Mouse (Mus musculus) MEL-GATA-1-ER (cell line): ENCODE measurements around the gene Dmc1.

Experiments used
- DNase-seq: peaks from one replicate; pipeline ENCODE4 v3.0.0-alpha.2; 2012; ENCODE audit warnings: low read depth; ENCODE audit errors: extremely low read depth

The Dmc1 gene

DNA sequence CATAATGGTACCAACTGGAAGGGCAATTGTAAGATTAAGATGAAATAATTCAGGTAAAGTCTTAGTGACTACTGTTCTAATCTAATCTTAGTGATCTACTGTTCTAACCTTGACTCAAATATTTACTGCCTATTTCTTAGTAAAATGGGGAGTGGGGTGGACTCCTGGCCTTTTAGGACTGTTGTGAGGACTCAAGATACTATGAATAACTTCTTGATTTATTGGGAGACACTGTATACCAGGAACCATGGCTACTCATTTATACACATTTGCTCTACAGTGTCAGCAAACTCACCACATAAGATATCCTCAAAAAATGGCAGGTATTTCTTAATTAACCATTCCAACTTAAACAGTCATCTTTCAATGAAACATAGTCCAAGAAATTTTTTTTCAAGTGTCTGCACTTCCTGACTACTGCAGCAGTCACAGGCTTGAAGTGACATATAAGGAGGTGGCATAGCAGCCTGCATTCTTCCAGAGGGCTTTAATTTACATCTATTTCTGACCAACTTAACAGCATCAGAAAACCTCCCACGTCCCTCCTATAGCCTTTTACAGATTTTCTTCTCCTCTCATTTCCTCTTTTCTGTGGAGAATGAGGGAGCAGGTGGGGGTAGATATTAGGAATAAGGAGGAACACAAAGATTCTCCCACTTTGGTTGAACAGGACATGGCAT, 29.2 kb downstream of the Dmc1 start:
- DNase-seq: no peak

DNA sequence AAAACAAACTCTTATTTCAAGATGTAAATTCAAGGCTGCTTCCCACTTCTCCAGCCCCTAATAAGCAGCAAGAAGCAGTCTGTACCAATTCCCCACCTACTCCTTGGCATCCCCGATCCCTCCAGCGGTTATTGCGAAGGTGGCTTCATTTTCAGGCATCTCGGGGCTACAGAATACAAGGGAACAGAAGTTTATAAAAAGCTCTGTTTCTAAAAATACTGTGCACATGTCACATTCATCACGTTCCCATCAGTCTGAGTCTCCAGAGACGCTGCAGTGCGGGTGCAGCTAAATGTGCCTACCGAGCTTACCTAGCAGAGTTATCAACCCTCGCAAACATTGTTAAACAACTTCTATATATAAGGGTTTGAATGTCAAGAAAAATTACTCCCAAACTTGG, 42.5 kb downstream of the Dmc1 start:
- DNase-seq: no peak

DNA sequence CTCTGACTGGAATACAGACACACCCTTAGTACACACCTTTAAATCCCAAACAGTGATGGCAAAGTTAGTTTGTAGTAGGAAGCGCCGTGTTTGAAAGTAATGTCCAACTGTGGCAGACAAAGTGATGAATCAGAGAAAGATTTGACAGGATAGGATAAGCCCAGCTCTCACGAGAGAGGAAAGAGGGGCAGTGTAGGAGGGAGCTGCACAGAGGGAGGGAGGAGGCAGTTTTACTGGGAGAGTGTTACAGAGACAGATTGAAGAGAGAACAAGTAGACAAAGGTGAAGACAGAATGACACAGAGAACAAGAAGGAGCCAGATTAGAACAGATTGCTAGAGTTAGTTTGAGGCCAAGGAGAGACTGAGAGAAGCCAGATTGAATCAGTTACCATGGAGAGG, 45.3 kb downstream of the Dmc1 start:
- DNase-seq: no peak

DNA sequence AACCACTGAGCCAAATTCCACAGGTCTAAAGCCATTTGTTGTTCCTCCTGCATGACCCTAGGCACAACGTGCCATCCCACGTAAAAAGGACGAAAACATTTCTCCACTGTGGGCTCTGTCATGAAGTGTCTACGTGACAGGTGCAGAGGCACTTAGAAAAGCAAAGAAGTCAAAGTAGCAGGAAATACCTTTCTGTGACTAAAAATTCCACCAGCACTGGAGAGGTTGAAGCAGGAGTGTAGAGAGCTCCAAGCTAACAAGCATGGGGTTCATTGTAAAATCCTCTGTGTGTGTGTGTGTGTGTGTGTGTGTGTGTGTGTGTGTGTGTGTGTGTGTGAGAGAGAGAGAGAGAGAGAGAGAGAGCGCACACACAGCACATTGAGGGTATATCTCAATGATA, 52.3 kb downstream of the Dmc1 start:
- DNase-seq: no peak

DNA sequence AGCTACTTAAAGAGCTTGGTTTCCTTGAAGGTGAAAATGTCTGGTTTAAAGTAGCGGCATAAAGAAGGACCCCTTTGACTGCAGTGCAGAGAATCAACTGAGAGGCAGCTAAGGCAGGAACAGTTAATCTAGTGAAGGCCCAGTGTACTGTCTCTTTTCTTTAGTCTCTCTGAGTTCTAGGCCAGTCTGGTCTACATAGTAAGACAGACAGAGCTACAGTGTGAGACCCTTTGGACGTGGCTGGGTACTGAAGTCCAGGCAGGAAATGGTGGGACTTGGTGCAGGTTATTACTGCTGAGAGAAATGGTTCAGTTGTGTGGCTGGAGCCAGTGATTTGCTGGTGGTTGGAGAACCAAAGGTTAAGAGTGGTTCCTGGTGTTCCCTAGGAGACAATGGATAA, 56.7 kb downstream of the Dmc1 start:
- DNase-seq: no peak

DNA sequence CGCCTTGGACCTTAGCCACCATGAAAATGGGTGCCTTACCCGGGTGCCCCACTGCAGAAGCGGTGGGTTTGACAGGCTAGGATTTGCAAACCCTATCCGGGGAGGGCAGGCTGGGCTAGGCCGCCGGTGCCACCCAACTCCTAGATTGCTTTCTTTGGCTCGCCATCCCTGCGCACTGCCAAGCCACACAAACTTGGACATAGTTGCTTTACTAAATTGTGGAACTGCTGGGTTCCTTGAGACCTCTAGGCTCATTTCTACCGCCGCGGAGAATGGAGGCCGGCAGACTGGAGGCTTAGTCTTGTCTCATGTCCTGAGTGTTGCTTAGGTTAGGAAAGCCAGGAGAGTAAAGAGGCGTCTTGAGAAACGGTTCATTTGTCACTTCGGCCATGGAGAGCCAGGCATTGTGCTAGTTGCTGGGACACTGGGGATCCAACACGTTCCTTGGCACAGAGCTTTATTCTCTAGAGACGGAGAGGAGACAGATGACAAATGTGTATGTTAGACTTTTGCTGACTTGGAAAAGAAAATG, 57.6 kb downstream of the Dmc1 start:
- no peak for DNase-seq

DNA sequence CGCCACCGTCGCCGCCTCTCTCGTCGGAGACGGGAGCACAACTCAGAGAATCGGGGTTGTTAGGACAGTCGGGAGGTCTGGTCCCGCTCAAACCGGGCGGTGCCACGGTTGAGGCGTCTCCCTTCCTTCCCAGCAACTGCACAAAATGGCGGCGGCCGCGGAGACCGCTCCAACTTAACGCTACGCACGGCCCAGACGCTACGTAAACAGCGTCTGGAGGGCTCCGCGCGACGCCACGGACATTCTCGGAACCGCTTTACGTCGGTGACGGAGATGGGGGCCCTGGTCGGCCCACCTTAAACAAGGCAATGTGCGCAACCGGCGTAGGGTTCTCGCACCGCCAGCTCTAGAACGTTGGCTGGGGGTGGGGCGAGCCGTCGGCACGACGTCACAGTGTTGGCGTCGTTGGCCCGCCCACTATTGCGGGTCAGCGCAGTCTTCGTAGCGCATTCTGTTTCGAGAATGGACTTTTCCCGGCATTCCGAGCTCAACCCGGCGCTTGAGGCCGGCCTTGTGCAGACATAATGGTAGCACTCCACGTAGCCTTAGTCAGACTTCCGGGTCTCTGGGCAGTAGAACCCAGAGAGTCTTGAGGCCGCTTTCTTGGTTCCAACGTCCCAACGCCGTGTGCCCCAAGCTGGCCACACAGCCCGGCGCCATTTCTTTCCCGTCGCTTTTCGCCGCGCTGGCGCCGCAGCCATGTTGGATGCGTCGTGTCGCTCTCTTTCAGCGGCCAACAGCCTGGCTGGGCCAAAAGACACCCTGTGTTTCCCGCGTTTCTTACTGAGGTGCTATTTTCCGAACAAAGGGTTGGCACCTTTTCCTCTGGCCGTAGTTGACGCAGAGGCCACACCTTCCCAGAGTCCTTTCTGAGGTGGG, 58.3 kb downstream of the Dmc1 start, which contains the start of gene Ddx17:
Ddx17 (minus strand) TSS at position 332 of the 879 bp plus-strand sequence.
- DNase-seq: peak; percentile 73

DNA sequence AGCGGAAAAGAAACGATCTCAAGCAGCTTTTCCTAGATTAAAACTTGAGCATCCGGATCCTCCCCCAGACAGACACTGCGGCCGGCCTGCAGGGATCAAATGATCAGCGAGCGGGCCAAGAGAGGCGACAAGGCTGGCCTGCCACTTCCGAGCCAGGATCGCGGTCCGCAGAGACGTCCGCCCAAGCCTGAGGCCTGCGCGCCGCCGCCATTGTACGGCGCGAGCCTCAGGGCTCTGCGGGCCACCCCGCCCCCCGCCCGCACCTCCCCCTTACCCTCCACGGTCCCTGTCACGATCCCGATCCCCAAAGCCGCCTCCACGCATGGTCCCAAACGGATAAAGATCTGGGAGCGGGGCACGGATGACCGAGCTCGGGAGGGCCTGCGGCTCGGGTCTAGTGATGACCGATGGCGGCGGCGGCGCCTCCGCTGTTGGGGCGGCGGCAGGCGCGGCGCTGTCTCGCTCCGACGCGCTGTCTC, 58.9 kb downstream of the Dmc1 start:
- peak; percentile 35 for DNase-seq

DNA sequence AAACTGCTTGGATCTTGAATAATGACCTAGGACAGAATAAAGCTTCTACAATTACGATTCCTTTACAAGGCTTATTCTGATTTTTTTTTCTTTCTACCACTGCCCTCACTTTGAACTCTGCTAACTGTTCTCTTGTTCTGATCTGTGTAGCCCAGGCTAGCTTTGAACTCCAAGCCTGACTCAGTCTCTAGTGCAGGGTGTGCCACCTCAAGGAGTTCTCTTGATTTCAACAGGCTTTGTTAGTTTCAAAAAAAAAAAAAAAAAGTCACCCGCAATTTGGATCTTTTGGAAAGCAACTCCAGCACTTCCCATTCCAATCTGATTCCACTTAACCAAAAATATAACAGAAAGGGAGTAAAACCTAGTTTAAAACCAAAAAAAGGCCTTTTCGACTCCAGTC, 59.4 kb downstream of the Dmc1 start:
- no peak for DNase-seq

DNA sequence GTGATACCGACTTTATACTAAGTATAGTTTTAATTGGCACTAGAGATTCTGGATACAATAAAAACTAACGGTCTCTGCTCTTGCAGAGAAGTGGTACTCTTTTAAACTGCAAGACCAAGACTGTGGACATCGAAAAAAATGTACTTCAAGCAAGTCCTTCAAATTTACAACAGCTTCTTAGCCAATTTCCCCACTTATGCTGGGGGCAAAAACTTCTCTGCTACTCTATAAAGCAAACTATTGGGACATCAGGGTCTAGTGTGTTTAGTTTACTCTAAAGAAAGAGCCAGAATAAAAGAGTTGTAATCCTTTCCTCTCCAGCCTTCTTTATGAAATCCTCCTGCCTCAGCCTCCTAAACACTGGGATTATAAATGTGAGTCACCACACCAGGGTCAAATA, 60.9 kb downstream of the Dmc1 start:
- no peak for DNase-seq

DNA sequence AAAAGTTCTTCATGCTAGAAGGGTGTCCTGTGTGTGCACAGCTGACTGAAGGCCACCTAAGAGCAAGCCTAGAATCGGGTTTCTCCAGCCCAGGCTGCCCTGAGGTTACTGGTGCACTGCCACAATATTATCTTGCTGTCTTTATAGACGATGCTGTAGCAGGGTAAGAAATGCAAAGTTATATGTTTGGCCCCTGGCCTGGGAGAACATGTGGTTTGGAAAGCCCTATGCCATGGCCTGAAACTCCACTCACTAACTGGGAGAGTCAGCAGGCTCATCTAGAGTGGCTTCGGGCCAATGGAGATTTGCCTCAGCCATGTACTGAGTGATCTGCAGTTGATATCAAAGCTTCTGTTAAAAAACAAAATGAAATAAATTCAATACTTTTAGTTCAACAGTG, 71.1 kb downstream of the Dmc1 start:
- DNase-seq: no peak

DNA sequence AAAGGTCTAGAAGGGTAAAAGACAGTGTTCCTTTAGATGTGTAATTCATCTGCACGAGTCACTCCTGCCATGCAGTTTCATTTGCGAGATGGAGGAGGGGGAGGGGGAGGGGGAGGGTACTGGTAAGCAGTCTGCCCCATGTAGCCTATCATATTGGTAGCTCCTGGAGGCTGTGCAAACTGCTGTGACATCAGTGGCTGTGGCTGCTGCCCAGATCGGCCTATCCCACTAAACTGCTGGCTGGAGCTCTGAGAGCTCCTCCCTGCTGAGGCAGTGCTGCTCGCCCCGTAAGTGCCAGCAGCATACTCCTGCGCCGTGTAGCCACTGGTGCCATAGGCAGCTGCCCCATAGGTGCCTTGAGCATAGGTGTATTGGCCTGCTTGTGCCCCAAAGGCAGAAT, 75.0 kb downstream of the Dmc1 start:
- no peak for DNase-seq

DNA sequence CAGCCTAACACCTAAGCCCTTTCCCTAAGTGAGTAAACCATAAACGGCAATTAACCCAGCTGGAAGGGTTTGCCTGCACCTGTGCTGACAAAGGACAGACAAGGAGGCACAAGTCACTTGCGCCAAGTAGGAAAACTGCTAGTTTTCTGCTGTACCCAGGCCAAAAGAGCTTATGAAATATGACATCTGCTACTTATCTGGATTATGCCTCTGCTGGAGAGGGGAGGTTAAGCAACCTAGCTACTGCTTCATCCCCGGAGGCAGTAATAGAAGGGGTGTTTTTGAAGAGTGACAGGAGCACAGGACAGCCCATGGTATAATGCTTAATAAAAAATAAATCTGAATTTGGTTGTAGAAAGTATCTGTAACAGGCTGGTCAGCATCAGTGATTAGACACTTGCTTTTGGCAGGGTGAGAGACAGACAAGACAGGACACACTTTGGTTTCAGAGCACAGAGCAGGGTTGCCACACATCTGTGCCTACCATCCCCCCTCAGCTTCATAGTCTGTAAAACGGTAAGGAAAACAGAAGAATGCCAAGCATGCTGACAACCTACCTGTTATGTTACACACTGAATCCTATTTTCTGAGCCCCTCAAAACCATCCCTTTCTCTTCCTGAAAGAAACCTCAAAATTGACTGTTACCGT, 76.8 kb downstream of the Dmc1 start:
- no peak for DNase-seq

DNA sequence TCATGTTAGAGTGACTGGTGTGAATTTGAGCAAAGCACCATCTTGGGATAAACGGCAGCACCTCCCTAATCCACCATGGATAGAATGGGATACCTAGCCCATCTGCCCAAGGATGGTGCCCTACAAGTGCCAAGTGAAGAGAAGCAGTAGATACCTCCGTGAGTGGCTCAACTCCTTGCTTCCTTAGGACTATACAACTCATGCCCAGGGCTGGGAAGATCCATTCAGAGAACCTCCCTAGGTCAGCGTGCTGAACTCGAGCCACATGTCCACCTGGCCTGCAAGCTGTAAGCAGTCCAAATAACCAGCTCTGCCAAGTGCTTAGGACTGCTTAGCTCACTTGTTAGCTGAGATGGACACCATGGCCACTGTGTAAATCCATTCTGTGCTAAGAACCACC, 77.7 kb downstream of the Dmc1 start:
- no peak for DNase-seq

DNA sequence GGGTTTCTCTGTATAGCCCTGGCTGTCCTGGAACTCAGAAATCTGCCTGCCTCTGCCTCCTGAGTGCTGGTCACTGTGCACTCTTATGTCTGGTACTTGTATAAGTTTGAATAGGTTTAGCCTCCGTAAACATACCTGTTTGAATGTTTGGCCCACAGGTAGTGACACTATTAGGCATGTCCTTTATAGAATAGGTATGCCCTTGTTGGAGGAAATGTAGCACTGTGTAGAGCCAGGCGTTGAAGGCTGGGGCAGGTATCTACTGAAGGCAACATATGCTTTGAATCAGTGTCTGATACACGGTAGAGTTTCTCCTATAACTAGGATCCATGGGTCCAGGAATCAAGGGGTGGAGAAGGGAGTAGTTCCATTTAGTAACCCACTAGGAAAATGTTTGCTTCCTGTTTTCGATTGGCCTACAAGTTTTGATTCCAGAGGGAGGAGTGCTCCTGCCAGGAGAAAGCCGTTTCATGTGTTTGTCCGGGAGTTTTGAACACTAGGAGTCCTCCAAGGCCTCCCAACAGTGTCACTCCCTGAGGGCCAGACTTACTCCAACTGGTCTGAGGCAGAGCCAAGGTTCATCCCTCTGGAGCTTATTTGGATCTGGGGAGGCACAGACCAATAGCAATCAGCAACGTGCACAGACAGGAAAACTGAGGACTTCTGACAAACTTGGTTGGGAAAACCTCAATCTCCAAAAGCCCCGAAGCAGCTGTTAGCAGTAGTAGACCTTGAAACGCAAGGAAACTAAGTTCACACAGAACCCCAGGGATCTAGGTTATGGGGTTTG, 78.7 kb downstream of the Dmc1 start:
- no peak for DNase-seq

DNA sequence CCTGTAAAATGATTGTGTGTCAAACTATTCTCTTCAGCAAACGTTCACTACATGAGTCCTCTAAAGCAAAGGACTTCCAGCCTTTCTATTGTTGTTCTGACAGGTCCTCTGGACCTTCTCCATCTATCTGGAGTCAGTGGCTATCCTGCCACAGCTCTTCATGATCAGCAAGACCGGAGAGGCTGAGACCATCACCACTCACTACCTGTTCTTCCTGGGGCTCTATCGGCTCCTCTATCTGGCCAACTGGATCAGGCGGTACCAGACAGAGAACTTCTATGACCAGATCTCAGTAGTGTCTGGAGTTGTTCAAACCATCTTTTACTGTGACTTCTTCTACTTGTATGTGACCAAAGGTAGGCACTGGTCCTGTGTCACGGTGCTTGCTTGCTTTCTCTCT, 79.3 kb downstream of the Dmc1 start:
- no peak for DNase-seq

DNA sequence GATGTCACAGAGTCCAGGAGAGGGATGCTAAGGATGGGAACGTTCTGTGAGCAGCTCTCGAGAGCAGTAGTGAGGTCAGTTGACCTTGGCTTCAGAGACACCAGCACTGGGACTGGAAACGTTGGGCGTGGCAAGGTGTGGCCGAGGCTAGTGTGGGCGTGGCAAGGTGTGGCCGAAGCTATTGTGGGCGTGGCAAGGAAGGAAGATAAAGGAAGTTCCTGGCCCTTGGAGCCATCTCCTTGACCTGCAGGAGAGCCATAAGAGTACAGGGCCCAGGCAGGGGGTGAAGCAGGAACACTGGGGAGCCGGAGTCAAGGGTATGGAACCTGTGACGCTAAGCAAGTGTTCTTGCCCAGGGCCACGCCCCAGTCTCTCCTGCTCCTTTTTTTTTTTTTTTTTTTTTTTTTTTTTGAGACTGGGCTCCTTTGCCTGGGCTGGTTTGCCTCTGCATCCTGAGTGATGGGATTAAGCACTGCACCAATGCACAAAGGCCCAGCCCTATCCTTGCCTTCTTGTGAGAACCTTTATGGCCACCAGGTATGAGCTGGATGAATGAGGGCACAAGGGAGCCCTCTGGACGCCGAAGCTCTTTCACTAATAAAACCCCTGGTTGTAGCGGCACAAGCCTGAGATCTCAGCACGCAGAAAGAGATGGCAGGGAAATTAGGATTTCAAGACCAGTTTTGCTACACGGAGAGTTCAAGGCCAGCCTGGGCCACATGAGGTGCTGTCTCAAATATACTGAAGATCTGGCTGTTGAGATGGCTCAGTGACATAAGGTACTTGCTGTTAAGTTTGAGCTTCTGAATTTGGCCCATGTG, 85.3 kb downstream of the Dmc1 start:
- DNase-seq: no peak

DNA sequence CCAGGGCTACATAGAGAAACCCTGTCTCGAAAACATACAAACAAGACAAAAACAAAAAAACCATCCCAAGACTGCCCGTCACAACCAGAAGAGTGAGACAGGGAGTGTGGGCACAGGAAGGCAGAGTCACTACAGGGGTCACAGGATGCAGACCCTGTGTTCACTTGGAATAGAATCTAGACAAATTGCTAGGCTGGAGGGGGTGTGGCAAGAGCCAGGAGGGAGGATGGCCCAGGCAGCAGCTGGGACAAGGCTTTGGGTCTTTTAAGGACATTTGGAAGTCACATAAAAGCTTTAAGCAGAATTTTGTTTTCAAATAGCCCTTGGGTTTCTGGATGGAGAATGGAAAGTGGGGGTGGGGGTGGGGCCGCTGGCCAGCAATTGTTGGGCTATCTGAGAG, 86.3 kb downstream of the Dmc1 start:
- no peak for DNase-seq

DNA sequence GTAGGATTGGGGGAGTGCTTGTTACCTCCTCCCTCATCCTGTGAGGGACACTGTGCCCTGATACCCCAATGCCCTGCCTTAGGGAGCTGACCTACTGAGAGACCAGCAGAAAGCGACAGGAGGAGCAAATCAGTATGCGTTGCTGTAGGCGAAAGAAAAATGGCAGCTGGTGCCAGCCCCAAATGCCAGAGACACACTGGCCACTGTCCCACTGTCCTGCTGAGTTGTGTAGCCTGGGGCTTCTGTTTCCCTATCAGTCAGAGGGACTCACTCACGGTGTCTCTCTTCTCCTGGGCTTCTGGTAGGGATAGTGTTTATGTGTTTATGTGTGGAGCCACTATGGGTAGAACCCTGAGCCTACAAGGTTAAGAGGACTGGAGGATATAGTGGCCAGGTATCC, 87.2 kb downstream of the Dmc1 start:
- DNase-seq: no peak
